Mouse (Mus musculus) hindbrain, postnatal 0 days (tissue): ENCODE data around the gene Shisa5. TPM values are rescaled to one million over a fixed set of nuclear protein-coding genes. Genes with fewer than 3 reads are reported as not detected.

Source experiments
- ATAC-seq: fragments of 200-750 bp; cut with Nextera tagmentation; 2 replicates; pipeline ENCODE4 v1.8.0; 2017; ENCODE audit warnings: mild to moderate bottlenecking, moderate TSS enrichment, moderate library complexity
- DNase-seq: peaks from one replicate; pipeline ENCODE4 v3.0.0-alpha.2; 2015; ENCODE audit warnings: low spot score
- H3K27ac ChIP-seq: fragments of 300-500 bp; sonication (generic); 2 replicates; pipeline ENCODE4 v1.5.1; 2014; ENCODE audit warnings: mild to moderate bottlenecking
- H3K27me3 ChIP-seq: fragments of 300-500 bp; sonication (generic); 2 replicates; pipeline ENCODE4 v1.6.1; 2014; ENCODE audit warnings: low read length, mixed read lengths; ENCODE audit not compliant: insufficient read depth
- H3K36me3 ChIP-seq: fragments of 300-500 bp; sonication (generic); 2 replicates; pipeline ENCODE4 v1.6.1; 2014; ENCODE audit warnings: low read length, mixed read lengths; ENCODE audit not compliant: insufficient read depth
- H3K4me1 ChIP-seq: fragments of 300-500 bp; sonication (generic); 2 replicates; pipeline ENCODE4 v1.6.1; 2014; ENCODE audit warnings: antibody characterized with exemption, low read length, mixed read lengths; ENCODE audit not compliant: insufficient read depth
- H3K4me2 ChIP-seq: fragments of 300-500 bp; sonication (generic); 2 replicates; pipeline ENCODE4 v1.6.1; 2014; ENCODE audit warnings: low read depth, mild to moderate bottlenecking, low read length, moderate library complexity, mixed read lengths
- H3K4me3 ChIP-seq: fragments of 300-500 bp; sonication (generic); 2 replicates; pipeline ENCODE4 v1.5.1; 2014; ENCODE audit warnings: low read length
- H3K9ac ChIP-seq: fragments of 300-500 bp; sonication (generic); replicated peaks from 2 replicates; pipeline ENCODE4 v1.6.1; 2014; ENCODE audit warnings: mild to moderate bottlenecking, low read length, moderate library complexity, mixed read lengths
- H3K9me3 ChIP-seq: fragments of 300-500 bp; sonication (generic); 2 replicates; pipeline ENCODE4 v1.6.1; 2016; ENCODE audit warnings: low read length, mixed read lengths
- CTCF ChIP-seq: IDR thresholded peaks from 2 replicates; pipeline ENCODE4 v1.5.1; 2016; ENCODE audit warnings: antibody characterized with exemption, control low read depth, low read depth
- WGBS: fragments of 180-500 bp; shearing (Covaris S2); extraction: QIAGEN DNeasy Blood & Tissue Kit; methylation state at CpG from one replicate; pipeline ENCODE4 v1.1.7; 2014; 5-methylcytosine and 5-hydroxymethylcytosine counted together
- polyA plus RNA-seq: library from polyadenylated mRNA; unstranded; fragments of >200 nt; fragmentation: Nextera tagmentation; extraction: Ambion mirVana; gene quantifications from 2 replicates; pipeline ENCODE4 v1.2.1, GENCODE M21; 2015
- total RNA-seq: library from RNA; depleted of rRNA; stranded (reverse); fragments of >200 nt; gene quantifications from 2 replicates; pipeline ENCODE4 v1.2.3, GENCODE M21; 2014

The Shisa5 gene
- total and polyA plus RNA-seq, 2 experiments from 2014 or later = 77.6 to 90.6 TPM

GRCm38 (mm10) chr9:109049316-109049715, 11.0 kb downstream of the Shisa5 start:
- ATAC-seq (no peak), DNase-seq (no peak)
- Histone ChIP-seq H3K27me3 (no peaks in the 10 kb centered on the region), H3K4me1 (no peaks in the 10 kb centered on the region), H3K4me3 (no peak overlapping the region), H3K36me3 (no peaks in the 10 kb centered on the region), H3K9me3 (no peaks in the 10 kb centered on the region), H3K27ac (no peak overlapping the region), H3K4me2 (no peak overlapping the region), H3K9ac (no peak overlapping the region)
- TF ChIP-seq CTCF = no peak
- 85% methylated on average over 7 of the region's 7 CpGs for WGBS

GRCm38 (mm10) chr9:109049996-109050673, 11.8 kb downstream of the Shisa5 start:
- H3K9ac ChIP-seq = 0 out of 2 replicates have a peak overlapping the region, but pooled peaks have one; percentile 13
- H3K36me3 ChIP-seq = no peaks in the 10 kb centered on the region
- ATAC-seq = no peak
- DNase-seq = no peak
- 83% methylated on average over 9 of the region's 9 CpGs for WGBS
- no peaks in the 10 kb centered on the region for H3K9me3 ChIP-seq
- H3K27me3 ChIP-seq = no peaks in the 10 kb centered on the region
- TF ChIP-seq CTCF = no peak
- H3K27ac ChIP-seq = no peak overlapping the region
- no peak overlapping the region for H3K4me2 ChIP-seq
- peaks cover 3% of the 10 kb centered on the region; the same call in 1 of the 2 replicates for H3K4me1 ChIP-seq
- no peak overlapping the region for H3K4me3 ChIP-seq

- TF ChIP-seq CTCF = no peak
- Histone ChIP-seq H3K4me3 (no peak overlapping the region), H3K27ac (no peak overlapping the region), H3K9me3 (no peaks in the 10 kb centered on the region), H3K4me2 (no peak overlapping the region), H3K4me1 (peaks cover 8% of the 10 kb centered on the region), H3K9ac (0 out of 2 replicates have a peak overlapping the region, but pooled peaks have one; percentile 13), H3K36me3 (no peaks in the 10 kb centered on the region), H3K27me3 (no peaks in the 10 kb centered on the region)
- ATAC-seq = no peak
- WGBS = 82% methylated on average over 3 of the region's 3 CpGs
- DNase-seq = no peak
These were observed 12.3 kb downstream of the Shisa5 start for GRCm38 (mm10) chr9:109050674-109050997.

- Histone ChIP-seq H3K9ac (no peak overlapping the region), H3K4me3 (no peak overlapping the region), H3K4me1 (peaks cover 9% of the 10 kb centered on the region), H3K36me3 (no peaks in the 10 kb centered on the region), H3K4me2 (no peak overlapping the region), H3K27me3 (no peaks in the 10 kb centered on the region), H3K27ac (no peak overlapping the region), H3K9me3 (no peaks in the 10 kb centered on the region)
- DNase-seq (no peak), ATAC-seq (no peak)
- WGBS = 91% methylated on average over 13 of the region's 13 CpGs
- TF ChIP-seq CTCF = no peak
These were observed 12.7 kb downstream of the Shisa5 start for GRCm38 (mm10) chr9:109051011-109051501.

- H3K4me3 ChIP-seq = no peak overlapping the region
- no peaks in the 10 kb centered on the region for H3K27me3 ChIP-seq
- 87% methylated on average over 10 of the region's 10 CpGs for WGBS
- no peak overlapping the region for H3K27ac ChIP-seq
- H3K4me1 ChIP-seq = peaks cover 9% of the 10 kb centered on the region
- no peak for TF ChIP-seq CTCF
- peaks cover 1% of the 10 kb centered on the region; the same call in 1 of the 2 replicates for H3K36me3 ChIP-seq
- DNase-seq (no peak), ATAC-seq (no peak)
- H3K9ac ChIP-seq = no peak overlapping the region
- H3K9me3 ChIP-seq = no peaks in the 10 kb centered on the region
- no peak overlapping the region for H3K4me2 ChIP-seq
These were observed 13.5 kb downstream of the Shisa5 start for GRCm38 (mm10) chr9:109051651-109052489.

- Histone ChIP-seq H3K4me3 (no peak overlapping the region), H3K9me3 (no peaks in the 10 kb centered on the region), H3K36me3 (peaks cover 9% of the 10 kb centered on the region; the same call in 1 of the 2 replicates), H3K27me3 (no peaks in the 10 kb centered on the region), H3K9ac (no peak overlapping the region), H3K27ac (no peak overlapping the region), H3K4me1 (peaks cover 9% of the 10 kb centered on the region), H3K4me2 (no peak overlapping the region)
- ATAC-seq (no peak), DNase-seq (no peak)
- TF ChIP-seq CTCF = no peak
- 91% methylated on average over 9 of the region's 9 CpGs for WGBS
These were observed 14.3 kb downstream of the Shisa5 start for GRCm38 (mm10) chr9:109052490-109053260.
